ENCODE assay signal across 8 mouse cellular contexts in the genomic region with DNA sequence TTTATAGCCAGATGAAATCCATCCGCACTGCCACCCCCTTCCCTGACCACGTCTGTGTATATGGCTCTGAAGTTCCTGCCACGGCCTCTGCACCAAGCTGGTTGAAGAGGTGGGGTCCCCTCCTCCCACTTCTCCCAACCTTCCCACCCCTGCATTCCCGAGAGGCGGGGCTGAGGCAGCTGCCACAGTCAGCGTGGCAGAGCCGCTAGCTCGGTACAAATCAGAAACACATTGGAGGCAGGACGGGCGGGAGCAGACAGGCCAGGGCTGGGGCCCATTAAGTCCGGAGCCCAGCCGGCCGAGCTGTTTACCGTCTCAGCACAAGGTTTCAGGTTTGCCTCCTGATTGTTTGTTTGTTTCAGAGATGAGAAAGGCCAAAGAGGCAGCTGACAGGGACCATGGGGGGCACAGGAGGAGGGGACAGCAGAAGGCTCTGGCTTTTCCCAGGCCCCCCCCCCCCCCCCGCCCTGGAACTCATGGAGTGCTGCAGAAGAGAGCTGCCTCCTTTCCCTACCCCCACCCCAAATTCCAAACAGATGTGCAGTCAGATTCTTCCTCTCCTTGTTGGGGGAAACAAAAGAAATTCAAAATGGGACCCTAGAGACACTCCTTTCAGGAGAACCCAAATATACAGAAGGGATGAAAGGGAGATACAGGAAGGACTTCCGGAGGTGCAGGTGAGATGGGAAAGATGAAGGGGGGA. TPM values are rescaled to one million over a fixed set of nuclear protein-coding genes. Genes with fewer than 3 reads are reported as not detected.
DNase-seq lines count a peak whose midpoint lies in the region; ATAC-seq lines count a peak whose summit lies in the region.

No protein-coding gene starts in this region.

- peaks cover 36% of the 10 kb centered on the region for H3K4me1 ChIP-seq in forebrain, embryonic 15.5 days

- ATAC-seq in forebrain, embryonic 15.5 days (replicated peaks) = peak; percentile 48; the same call in 1 of the 2 replicates

- peak overlapping the region; percentile 5; the same call in 1 of the 2 replicates for H3K4me2 ChIP-seq in forebrain, embryonic 15.5 days (replicated peaks)

- H3K9ac ChIP-seq in forebrain, embryonic 15.5 days (replicated peaks) = 0 out of 2 replicates have a peak overlapping the region, but pooled peaks have one; percentile 16

- peak; percentile 30 to 40 for DNase-seq in cerebellum, postnatal 10 days
- no peak for DNase-seq in cerebellum, postnatal 36 days
- DNase-seq in 3T3-L1 (ENCODE audit: low read depth, low spot score) = peak; percentile 59
- DNase-seq in lung, postnatal 14 days = peak; percentile 7
- no peak for DNase-seq in thymus, postnatal 0 days (ENCODE audit: low spot score)
- DNase-seq in cerebellum, adult 11-12 months = no peak
- DNase-seq in thymus, postnatal 36 days = no peak

- H3K27me3 ChIP-seq in forebrain, embryonic 15.5 days = no peaks in the 10 kb centered on the region

- no peak overlapping the region for H3K4me3 ChIP-seq in forebrain, embryonic 15.5 days

- WGBS in forebrain, embryonic 15.5 days = 32% methylated on average over 15 of the region's 16 CpGs

- H3K36me3 ChIP-seq in forebrain, embryonic 15.5 days = no peaks in the 10 kb centered on the region

- H3K27ac ChIP-seq in forebrain, embryonic 15.5 days (replicated peaks) = no peak overlapping the region

- H3K9me3 ChIP-seq in forebrain, embryonic 15.5 days = no peaks in the 10 kb centered on the region

RNA-seq across cellular contexts. Expression of a gene that starts 22.1 kb away (rescaled TPM):
- polyA plus RNA-seq in forebrain, embryonic 15.5 days (2015; fragmentation: Nextera tagmentation; extraction: Ambion mirVana) = 360 and 385 TPM in 2 replicates
- polyA plus RNA-seq in thymus, postnatal 0 days (2015; fragmentation: Nextera tagmentation; extraction: Ambion mirVana) = 39.0 and 46.3 TPM in 2 replicates

Comparison
In these comparisons a context has a peak if more than half of its experiments do, and no peak if none do; other contexts are left out.
1. DNase-seq: peak in cerebellum, postnatal 10 days (2 of 2), 3T3-L1 (single experiment) and lung, postnatal 14 days (single experiment); none in cerebellum, postnatal 36 days (0 of 2), thymus, postnatal 0 days (single experiment), cerebellum, adult 11-12 months (single experiment) and thymus, postnatal 36 days (0 of 2).